Mouse (Mus musculus) heart, embryonic 13.5 days (tissue): Measurements from ENCODE around the gene Icam1. TPM values are rescaled to one million over a fixed set of nuclear protein-coding genes. Genes with fewer than 3 reads are reported as not detected.
"Not testable (repeated sequence)": the region's sequence is repeated elsewhere in the genome, so short reads cannot be mapped to it uniquely, and the experiment has no call there.

Source experiments
- ATAC-seq: fragments of 200-750 bp; cut with Nextera tagmentation; 2 replicates; pipeline ENCODE4 v1.8.0; 2017; ENCODE audit warnings: moderate TSS enrichment; ENCODE audit not compliant: insufficient number of reproducible peaks, low FRiP score, low TSS enrichment; ENCODE audit errors: extremely low read depth
- H3K27ac ChIP-seq: fragments of 300-500 bp; sonication (generic); replicated peaks from 2 replicates; pipeline ENCODE4 v1.5.1; 2015; ENCODE audit warnings: moderate library complexity, mild to moderate bottlenecking, inconsistent platforms
- H3K27me3 ChIP-seq: fragments of 300-500 bp; sonication (generic); replicated peaks from 2 replicates; pipeline ENCODE4 v1.6.1; 2015; ENCODE audit warnings: mild to moderate bottlenecking, inconsistent platforms
- H3K36me3 ChIP-seq: fragments of 300-500 bp; sonication (generic); 2 replicates; pipeline ENCODE4 v1.6.1; 2015; ENCODE audit warnings: mild to moderate bottlenecking, inconsistent platforms
- H3K4me1 ChIP-seq: fragments of 300-500 bp; sonication (generic); 2 replicates; pipeline ENCODE4 v1.6.1; 2015; ENCODE audit warnings: inconsistent platforms
- H3K4me2 ChIP-seq: fragments of 300-500 bp; sonication (generic); 2 replicates; pipeline ENCODE4 v1.6.1; 2015; ENCODE audit warnings: inconsistent platforms, mild to moderate bottlenecking, moderate library complexity
- H3K4me3 ChIP-seq: fragments of 300-500 bp; sonication (generic); 2 replicates; pipeline ENCODE4 v1.5.1; 2015; ENCODE audit warnings: moderate library complexity, mild to moderate bottlenecking, inconsistent platforms
- H3K9ac ChIP-seq: fragments of 300-500 bp; sonication (generic); 2 replicates; pipeline ENCODE4 v1.6.1; 2015; ENCODE audit warnings: inconsistent platforms, mild to moderate bottlenecking, moderate library complexity
- H3K9me3 ChIP-seq: fragments of 300-500 bp; sonication (generic); 2 replicates; pipeline ENCODE4 v1.6.1; 2016; ENCODE audit warnings: inconsistent platforms
- WGBS: fragments of 180-500 bp; shearing (Covaris S2); methylation state at CpG from one replicate; pipeline ENCODE4 v1.1.7; 2015; ENCODE audit warnings: mixed read lengths; 5-methylcytosine and 5-hydroxymethylcytosine counted together
- polyA plus RNA-seq: library from polyadenylated mRNA; unstranded; fragments of >200 nt; fragmentation: Nextera tagmentation; extraction: Ambion mirVana; gene quantifications from 2 replicates; pipeline ENCODE4 v1.2.1, GENCODE M21; 2015

The Icam1 gene
- polyA plus RNA-seq, 1 experiment from 2014 or later = 11.6 TPM

DNA sequence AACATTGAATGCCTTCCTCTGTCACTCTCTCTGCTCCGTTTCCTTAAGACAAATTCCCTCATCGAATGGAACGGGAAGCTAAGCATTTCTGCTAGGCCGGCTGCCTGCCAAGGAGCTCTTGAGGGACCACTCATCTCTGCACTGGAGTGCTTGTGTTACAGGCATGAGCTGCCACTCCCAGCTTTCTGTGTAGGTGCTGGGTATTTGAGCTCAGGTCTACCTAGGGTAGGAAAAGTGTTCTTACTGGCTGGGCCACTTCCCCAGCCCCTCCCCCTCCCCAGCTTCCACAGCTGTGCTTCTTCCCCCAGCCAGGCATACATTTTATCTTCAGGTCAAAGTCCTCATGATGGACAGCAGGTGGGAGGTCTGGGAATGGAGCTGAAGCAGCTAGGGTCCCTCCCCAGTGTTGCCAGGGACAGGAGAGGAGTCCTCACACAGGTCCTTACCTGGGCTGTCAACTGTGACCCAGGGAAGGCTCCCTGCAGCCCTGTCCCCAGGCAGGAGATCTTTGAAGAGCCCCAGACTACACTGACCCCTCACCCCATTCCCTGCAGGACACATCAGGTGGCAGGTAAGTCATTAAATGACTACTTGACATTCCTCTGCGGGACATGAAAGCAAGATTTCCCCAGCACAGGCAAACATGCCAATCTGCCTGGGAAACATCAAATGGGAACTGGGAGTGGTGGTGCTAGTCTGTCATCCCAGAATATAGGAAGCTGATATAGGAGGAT, 22.5 kb upstream of the Icam1 start:
- Histone ChIP-seq H3K27me3 (peaks cover 6% of the 10 kb centered on the region), H3K4me3 (no peak overlapping the region), H3K4me2 (no peak overlapping the region), H3K9ac (no peak overlapping the region), H3K36me3 (no peaks in the 10 kb centered on the region), H3K9me3 (no peaks in the 10 kb centered on the region), H3K4me1 (peaks cover 10% of the 10 kb centered on the region), H3K27ac (no peak overlapping the region)
- no peak for ATAC-seq
- 53% methylated on average over 5 of the region's 5 CpGs for WGBS

DNA sequence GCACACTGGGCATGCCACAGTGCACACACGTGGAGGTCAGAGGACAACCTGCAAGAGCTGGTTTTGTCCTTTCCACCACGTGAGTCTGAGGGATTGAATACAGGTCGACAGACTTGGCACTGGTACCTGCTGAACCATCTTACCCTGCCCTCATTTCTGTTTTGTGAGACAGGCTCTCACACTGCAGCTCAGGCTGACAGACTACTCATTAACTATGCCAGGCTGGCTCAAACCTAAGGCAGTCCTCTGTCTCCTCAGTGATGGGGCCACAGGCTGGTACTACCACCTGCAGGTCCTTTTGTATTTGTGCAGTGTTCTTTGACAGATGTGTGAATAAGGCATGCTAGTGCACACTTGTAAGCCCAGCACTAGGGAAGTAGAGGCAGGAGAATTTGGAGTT, 20.7 kb upstream of the Icam1 start:
- Histone ChIP-seq H3K9ac (no peak overlapping the region), H3K4me3 (no peak overlapping the region)
- WGBS = 62% methylated on average over 3 of the region's 3 CpGs

GRCm38 (mm10) chr9:20997065-20997464, 18.7 kb upstream of the Icam1 start:
- no peak overlapping the region for H3K9ac ChIP-seq
- H3K27me3 ChIP-seq = no peaks in the 10 kb centered on the region
- WGBS = 83% methylated on average over 8 of the region's 8 CpGs
- H3K4me1 ChIP-seq = 0 out of 2 replicates have a peak, but pooled peaks cover 8% of the 10 kb centered on the region
- ATAC-seq = no peak
- no peaks in the 10 kb centered on the region for H3K9me3 ChIP-seq
- H3K36me3 ChIP-seq = no peaks in the 10 kb centered on the region
- no peak overlapping the region for H3K27ac ChIP-seq
- no peak overlapping the region for H3K4me2 ChIP-seq
- H3K4me3 ChIP-seq = no peak overlapping the region

More for the DNA sequence above, 20.7 kb upstream of the Icam1 start:
- Histone ChIP-seq H3K4me1 (peaks cover 10% of the 10 kb centered on the region), H3K27me3 (no peaks in the 10 kb centered on the region), H3K36me3 (no peaks in the 10 kb centered on the region), H3K9me3 (no peaks in the 10 kb centered on the region), H3K27ac (no peak overlapping the region), H3K4me2 (no peak overlapping the region)
- no peak for ATAC-seq

GRCm38 (mm10) chr9:20998337-20998736, 17.4 kb upstream of the Icam1 start:
- not testable (repeated sequence) for H3K4me3 ChIP-seq, H3K27me3 ChIP-seq, H3K27ac ChIP-seq, H3K9me3 ChIP-seq, ATAC-seq, H3K4me2 ChIP-seq, H3K36me3 ChIP-seq, H3K9ac ChIP-seq
- H3K4me1 ChIP-seq = peaks cover 10% of the 10 kb centered on the region
- 75% methylated on average over 1 of the region's 1 CpGs for WGBS

DNA sequence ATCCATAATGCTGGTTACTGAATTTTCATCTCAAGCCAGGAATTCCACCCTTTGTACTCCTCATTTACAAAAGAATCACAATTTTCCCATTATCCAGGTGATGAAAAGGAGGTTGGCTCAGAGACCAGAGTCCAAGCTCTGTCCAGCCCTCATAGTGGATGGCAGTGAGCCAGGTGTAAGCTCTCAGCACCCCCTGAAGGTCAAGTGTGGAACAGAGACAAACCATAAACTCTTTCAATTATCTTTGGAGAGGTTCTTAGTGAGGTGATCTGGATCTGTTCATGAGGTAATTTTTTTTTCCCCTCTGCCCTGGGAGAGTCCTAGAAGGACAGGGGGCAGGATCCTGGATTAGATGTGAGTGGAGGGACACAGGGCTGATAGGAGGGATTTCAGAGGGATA, 15.0 kb upstream of the Icam1 start:
- no peaks in the 10 kb centered on the region for H3K9me3 ChIP-seq
- H3K36me3 ChIP-seq = peaks cover 16% of the 10 kb centered on the region
- ATAC-seq = no peak
- H3K4me1 ChIP-seq = peaks cover 15% of the 10 kb centered on the region
- no peak overlapping the region for H3K27ac ChIP-seq
- H3K9ac ChIP-seq = peak overlapping the region; percentile 59; the same call in 1 of the 2 replicates
- no peaks in the 10 kb centered on the region for H3K27me3 ChIP-seq
- no peak overlapping the region for H3K4me3 ChIP-seq
- no peak overlapping the region for H3K4me2 ChIP-seq

DNA sequence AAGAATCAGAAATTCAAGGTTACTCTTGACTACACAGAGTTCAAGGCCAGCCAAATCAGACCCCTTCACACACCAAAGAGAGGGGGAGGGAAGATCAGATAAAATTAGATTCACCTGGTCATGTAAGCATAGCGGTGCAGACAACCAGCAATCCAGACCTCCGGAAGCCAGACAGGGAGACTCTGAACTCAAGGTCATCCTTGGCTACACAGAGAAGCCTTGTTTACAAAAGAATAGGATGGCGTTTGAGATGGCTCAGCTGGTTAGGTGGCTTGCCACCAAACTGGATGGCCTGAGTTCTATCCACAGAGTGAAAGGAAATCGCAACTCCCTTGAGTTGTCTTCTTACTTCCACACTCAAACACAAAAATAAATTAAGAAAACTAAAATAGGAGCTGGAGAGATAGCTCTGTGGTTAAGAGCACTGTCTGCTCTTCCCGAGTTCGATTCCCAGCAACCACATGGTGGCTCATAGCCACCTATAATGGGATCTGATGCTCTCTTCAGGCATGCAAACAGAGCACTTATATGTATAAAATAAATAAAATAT, 14.1 kb upstream of the Icam1 start:
- no peak overlapping the region for H3K4me2 ChIP-seq
- H3K36me3 ChIP-seq = peaks cover 26% of the 10 kb centered on the region
- H3K27me3 ChIP-seq = no peaks in the 10 kb centered on the region
- H3K9ac ChIP-seq = 0 out of 2 replicates have a peak overlapping the region, but pooled peaks have one; percentile 24
- no peak overlapping the region for H3K27ac ChIP-seq
- ATAC-seq = no peak
- 67% methylated on average over 6 of the region's 6 CpGs for WGBS
- H3K4me3 ChIP-seq = no peak overlapping the region
- H3K9me3 ChIP-seq = no peaks in the 10 kb centered on the region
- H3K4me1 ChIP-seq = peaks cover 15% of the 10 kb centered on the region

DNA sequence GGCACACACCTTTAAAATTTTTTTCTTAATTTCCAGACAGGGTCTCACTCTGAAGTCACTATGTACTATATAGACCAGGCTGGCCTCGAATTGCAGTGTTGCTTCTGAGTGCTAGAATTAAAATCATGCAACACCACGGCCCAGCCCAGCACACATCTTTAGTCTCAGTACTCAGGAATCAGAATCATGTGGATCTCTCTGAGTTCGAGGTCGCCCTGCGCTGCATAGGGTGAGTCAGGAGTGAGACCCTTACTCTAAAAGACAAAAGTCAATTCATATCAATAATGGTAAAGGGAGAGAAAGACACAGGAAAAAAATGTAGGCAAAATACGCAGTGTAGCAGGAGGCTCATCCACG, 13.5 kb upstream of the Icam1 start:
- WGBS = 10% methylated on average over 7 of the region's 7 CpGs

DNA sequence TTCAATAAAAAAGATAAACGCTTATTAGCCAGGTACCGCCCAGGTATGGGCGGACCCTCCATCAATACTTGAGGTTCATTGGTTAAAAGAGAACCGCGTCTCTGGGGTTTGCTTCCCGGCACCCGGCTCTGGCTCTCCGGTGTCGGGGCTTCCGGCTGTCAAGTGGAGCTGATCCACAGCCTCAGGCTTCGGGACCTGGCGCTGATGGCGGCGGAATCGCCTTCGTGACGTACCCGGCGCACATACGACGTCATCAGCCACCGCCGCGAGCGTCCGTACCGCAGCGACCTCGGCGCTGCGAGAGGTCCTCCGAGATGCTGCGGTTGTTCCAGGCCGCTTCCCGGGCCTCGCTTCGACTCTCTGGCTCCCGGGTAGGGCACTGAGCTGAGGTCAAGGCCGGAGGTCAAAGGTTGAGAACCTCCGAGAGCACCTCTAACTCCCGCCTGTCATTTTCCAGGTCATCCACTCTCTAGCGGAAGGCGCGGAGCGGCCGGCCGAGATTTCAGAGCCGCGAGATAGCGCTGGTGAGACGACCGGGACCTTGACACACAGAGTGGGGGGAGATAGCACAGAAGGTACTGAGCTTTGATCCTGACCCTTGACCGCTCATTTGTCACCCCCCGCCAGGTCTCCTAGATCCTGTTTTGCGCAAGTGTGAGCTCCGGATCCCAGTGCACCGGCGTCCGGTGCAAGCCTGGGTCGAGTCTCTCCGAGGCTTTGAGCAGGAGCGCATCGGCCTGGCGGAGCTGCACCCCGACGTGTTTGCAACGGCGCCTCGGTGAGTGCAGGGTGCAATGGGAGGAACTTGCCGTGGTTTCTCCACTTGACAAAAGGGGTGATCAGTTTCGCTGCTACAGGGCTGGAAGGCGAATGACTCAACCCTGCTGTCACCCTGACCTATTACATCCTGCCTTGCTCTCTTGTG, 12.9 kb upstream of the Icam1 start, which contains the start of gene Mrpl4:
Mrpl4 (plus strand) TSS at position 112 of the 925 bp plus-strand sequence.
- Histone ChIP-seq H3K4me2 (peak within 1 kb of the TSS; percentile 93), H3K36me3 (peaks cover 37% of the 10 kb centered on the region), H3K9me3 (no peaks in the 10 kb centered on the region), H3K9ac (peak within 1 kb of the TSS; percentile 92), H3K27ac (peak within 1 kb of the TSS; percentile 73), H3K4me3 (peak within 1 kb of the TSS; percentile 70), H3K4me1 (peaks cover 15% of the 10 kb centered on the region), H3K27me3 (no peaks in the 10 kb centered on the region)
- WGBS = under 1% methylated on average over 72 of the region's 72 CpGs
- ATAC-seq = peak; percentile 65

More for the DNA sequence above, 13.5 kb upstream of the Icam1 start:
- Histone ChIP-seq H3K4me2 (peak overlapping the region; percentile 93), H3K9me3 (no peaks in the 10 kb centered on the region), H3K36me3 (peaks cover 31% of the 10 kb centered on the region), H3K9ac (peak overlapping the region; percentile 92), H3K27me3 (no peaks in the 10 kb centered on the region), H3K4me3 (peak overlapping the region; percentile 70), H3K4me1 (peaks cover 15% of the 10 kb centered on the region), H3K27ac (peak overlapping the region; percentile 73; the same call in 1 of the 2 replicates)
- ATAC-seq = no peak; the same call in 1 of the 2 replicates

GRCm38 (mm10) chr9:21007313-21007952, 8.4 kb upstream of the Icam1 start:
- Histone ChIP-seq H3K27ac (no peak overlapping the region), H3K9ac (no peak overlapping the region), H3K4me3 (no peak overlapping the region), H3K4me1 (peaks cover 7% of the 10 kb centered on the region), H3K9me3 (no peaks in the 10 kb centered on the region), H3K36me3 (peaks cover 53% of the 10 kb centered on the region), H3K27me3 (0 out of 2 replicates have a peak, but pooled peaks cover 3% of the 10 kb centered on the region), H3K4me2 (no peak overlapping the region)
- WGBS = 87% methylated on average over 10 of the region's 10 CpGs
- ATAC-seq = no peak

DNA sequence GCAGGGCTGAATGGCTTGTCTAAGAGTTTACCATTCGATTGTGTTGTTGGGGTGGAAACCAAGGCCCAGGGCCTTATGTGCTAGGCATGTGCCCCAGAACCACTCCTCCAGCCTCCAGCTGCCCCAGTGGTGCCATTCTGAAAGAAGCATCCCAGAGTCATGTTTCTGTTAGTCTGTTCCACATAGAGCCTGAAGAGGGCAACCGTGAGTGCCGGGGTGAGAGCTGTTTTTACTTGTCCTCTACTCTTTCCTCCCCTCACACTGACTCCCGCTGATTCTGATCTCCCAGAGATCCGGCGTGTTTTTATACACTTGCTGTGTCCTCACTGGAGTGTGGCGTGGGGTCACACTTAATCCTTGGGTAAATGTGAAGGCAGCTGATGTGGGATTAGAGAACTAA, 7.8 kb upstream of the Icam1 start:
- Histone ChIP-seq H3K36me3 (peaks cover 53% of the 10 kb centered on the region), H3K4me2 (no peak overlapping the region), H3K4me1 (peaks cover 7% of the 10 kb centered on the region), H3K27ac (no peak overlapping the region), H3K4me3 (no peak overlapping the region), H3K27me3 (0 out of 2 replicates have a peak, but pooled peaks cover 5% of the 10 kb centered on the region), H3K9ac (no peak overlapping the region), H3K9me3 (no peaks in the 10 kb centered on the region)
- 76% methylated on average over 7 of the region's 7 CpGs for WGBS
- ATAC-seq = no peak

- H3K27me3 ChIP-seq = peaks cover 27% of the 10 kb centered on the region
- no peaks in the 10 kb centered on the region for H3K9me3 ChIP-seq
- ATAC-seq = no peak
- no peak overlapping the region for H3K27ac ChIP-seq
- WGBS = 49% methylated on average over 2 of the region's 2 CpGs
- H3K4me3 ChIP-seq = no peak overlapping the region
- no peak overlapping the region for H3K4me2 ChIP-seq
- H3K9ac ChIP-seq = no peak overlapping the region
- H3K36me3 ChIP-seq = peaks cover 41% of the 10 kb centered on the region
- H3K4me1 ChIP-seq = peaks cover 9% of the 10 kb centered on the region
These were observed 5.4 kb upstream of the Icam1 start for GRCm38 (mm10) chr9:21010362-21010761.
